Mouse (Mus musculus): ENCODE measurements at regions not wholly inside any gene's neighbourhood (a gene's known extent, or its start where the extent isn't known, plus 50 kb on each side); places are given as distances from the start of the nearest gene placed in this dataset.

DNA sequence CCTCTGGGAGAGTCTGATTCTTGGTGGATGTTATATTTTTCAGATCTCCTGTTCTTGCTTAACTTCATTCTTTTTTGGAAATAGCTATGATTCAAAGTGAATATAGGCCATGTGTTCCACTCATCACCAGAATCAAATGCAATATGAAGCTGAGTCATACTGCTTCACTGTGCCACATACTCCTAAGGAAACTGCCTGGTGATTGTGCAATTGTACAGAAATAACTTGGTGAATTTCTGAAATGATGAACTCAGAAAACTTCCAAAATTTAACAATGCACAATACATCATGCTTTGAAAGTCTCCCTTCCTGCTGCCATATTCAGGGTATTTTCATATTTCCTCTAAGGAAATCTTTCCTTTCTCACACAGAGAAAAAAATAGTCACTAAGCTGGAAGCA is 518.9 kb upstream of the Pbx1 start:
- TF ChIP-seq CTCF (IDR thresholded peaks at IDR 0.05; ENCODE audit: control insufficient read depth, insufficient read depth, insufficient replicate concordance, low read depth, low read length): no peak
- TF ChIP-seq POLR2A (IDR thresholded peaks at IDR 0.05; ENCODE audit: control insufficient read depth, low read depth, low read length): no peak
- Histone ChIP-seq H3K36me3 (ENCODE audit: control insufficient read depth, insufficient read depth, low read length) (no peaks in the 10 kb centered on the region), H3K27me3 (ENCODE audit: control insufficient read depth, insufficient read depth, low read length) (no peaks in the 10 kb centered on the region), H3K4me3 (ENCODE audit: control insufficient read depth, low read depth, low read length) (no peak overlapping the region), H3K27ac (ENCODE audit: control insufficient read depth, insufficient read depth, low read depth, low read length) (no peak overlapping the region), H3K4me1 (ENCODE audit: control insufficient read depth, insufficient read depth, low read length) (no peaks in the 10 kb centered on the region)

DNA sequence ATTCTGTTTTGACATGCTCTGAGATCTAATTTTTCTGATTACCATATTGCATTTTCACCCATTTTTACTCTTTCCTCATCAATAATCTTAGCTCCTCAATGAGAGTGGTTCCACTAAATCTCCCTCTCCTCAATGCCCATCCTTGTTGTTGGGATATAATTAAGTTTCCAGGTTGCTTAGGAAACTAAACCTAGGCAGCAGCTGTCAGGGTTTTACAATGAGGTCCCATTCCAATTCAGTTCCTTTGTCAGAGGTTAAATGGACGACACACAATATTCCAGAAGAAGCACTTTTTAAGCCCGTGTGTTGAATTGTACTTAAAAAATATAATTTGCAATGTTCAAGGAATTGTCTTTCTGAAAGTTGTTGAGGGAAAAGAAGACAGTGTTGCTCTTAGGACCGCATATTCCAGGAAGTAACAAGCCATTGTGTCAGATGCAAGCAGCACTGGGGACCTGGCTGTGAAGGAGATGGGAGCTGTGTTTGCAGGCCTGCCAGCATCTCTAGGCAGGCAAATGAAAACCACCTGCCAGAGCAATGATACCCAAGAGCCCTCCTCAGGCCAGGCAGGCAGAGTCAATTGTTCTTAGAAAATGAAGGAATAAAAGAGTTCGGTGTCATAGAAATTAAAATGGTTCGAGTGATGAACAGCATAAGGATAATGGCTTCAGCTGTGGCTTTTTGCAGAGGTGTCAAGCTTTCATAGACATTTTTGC is 492.2 kb upstream of the Pbx1 start:
- Histone ChIP-seq H3K4me1 (ENCODE audit: control insufficient read depth, insufficient read depth, low read length) (no peaks in the 10 kb centered on the region), H3K27me3 (ENCODE audit: control insufficient read depth, insufficient read depth, low read length) (no peaks in the 10 kb centered on the region), H3K4me3 (ENCODE audit: control insufficient read depth, low read depth, low read length) (no peak overlapping the region), H3K36me3 (ENCODE audit: control insufficient read depth, insufficient read depth, low read length) (no peaks in the 10 kb centered on the region), H3K27ac (ENCODE audit: control insufficient read depth, insufficient read depth, low read depth, low read length) (no peak overlapping the region)
- TF ChIP-seq CTCF (IDR thresholded peaks at IDR 0.05; ENCODE audit: control insufficient read depth, insufficient read depth, insufficient replicate concordance, low read depth, low read length): no peak
- no peak for TF ChIP-seq POLR2A (IDR thresholded peaks at IDR 0.05; ENCODE audit: control insufficient read depth, low read depth, low read length)

DNA sequence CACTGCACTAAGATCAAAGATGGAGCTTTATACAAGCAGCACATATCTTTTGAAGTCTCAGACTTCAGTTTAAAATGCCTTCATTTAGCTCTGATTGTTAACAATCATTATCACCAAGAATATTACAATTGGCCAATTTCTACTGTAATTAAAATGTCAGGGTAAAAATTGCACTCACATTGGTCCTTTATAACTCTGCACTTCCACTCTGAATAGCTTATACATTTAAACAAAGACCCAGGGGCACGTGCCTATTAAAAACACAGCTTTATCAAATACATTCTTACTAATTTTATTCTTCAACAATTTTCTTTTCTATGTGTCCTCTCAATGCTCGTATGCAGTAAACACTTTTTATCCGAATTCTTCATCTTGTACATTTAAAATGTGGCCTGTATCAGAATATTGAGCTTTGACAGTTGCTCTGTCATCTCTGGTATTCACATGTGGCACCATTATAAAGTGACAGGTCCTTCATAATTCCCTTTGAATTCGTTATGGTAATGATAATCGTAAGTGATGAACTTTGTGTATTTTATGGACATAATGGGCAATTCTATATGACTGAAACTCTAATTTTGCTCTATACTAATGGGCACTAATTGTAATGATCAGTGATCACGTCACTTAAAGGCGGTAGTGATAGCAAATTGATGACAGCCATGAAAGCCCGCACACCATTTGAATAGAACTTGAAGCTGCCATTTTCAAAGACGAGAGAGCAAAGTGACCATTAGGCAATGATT is 486.4 kb upstream of the Pbx1 start:
- Histone ChIP-seq H3K27ac (ENCODE audit: control insufficient read depth, insufficient read depth, low read depth, low read length) (no peak overlapping the region), H3K4me3 (ENCODE audit: control insufficient read depth, low read depth, low read length) (no peak overlapping the region), H3K4me1 (ENCODE audit: control insufficient read depth, insufficient read depth, low read length) (no peaks in the 10 kb centered on the region), H3K36me3 (ENCODE audit: control insufficient read depth, insufficient read depth, low read length) (no peaks in the 10 kb centered on the region), H3K27me3 (ENCODE audit: control insufficient read depth, insufficient read depth, low read length) (no peaks in the 10 kb centered on the region)
- TF ChIP-seq CTCF (IDR thresholded peaks at IDR 0.05; ENCODE audit: control insufficient read depth, insufficient read depth, insufficient replicate concordance, low read depth, low read length): no peak
- TF ChIP-seq POLR2A (IDR thresholded peaks at IDR 0.05; ENCODE audit: control insufficient read depth, low read depth, low read length): no peak

DNA sequence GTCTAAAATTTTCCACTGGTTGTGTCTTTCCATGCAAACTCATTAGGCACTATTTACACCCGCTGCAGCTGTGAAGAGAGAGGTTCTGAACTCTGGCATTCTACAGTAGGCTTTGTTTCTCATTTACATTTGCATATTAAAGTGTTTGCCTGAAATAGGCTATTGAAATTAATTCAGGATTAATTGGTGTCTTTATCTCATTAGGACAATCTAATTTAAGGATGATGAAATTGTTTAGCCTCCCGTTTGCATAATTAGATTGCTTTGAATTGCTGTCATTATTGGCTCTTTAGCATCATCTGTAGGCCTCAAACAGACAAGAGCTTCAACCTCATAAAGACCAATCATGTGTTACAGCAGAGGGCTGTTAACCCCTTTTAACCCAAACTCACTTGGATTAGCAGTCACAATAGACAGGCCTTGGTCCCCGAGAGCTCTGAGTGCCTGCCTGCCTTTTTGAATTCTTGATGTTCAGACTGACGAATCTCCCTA is 476.7 kb upstream of the Pbx1 start:
- H3K4me1 ChIP-seq (ENCODE audit: control insufficient read depth, insufficient read depth, low read length): no peaks in the 10 kb centered on the region
- no peaks in the 10 kb centered on the region for H3K27me3 ChIP-seq (ENCODE audit: control insufficient read depth, insufficient read depth, low read length)
- no peaks in the 10 kb centered on the region for H3K36me3 ChIP-seq (ENCODE audit: control insufficient read depth, insufficient read depth, low read length)
- TF ChIP-seq CTCF (IDR thresholded peaks at IDR 0.05; ENCODE audit: control insufficient read depth, insufficient read depth, insufficient replicate concordance, low read depth, low read length) (no peak), POLR2A (IDR thresholded peaks at IDR 0.05; ENCODE audit: control insufficient read depth, low read depth, low read length) (no peak)
- H3K4me3 ChIP-seq (ENCODE audit: control insufficient read depth, low read depth, low read length): no peak overlapping the region
- no peak overlapping the region for H3K27ac ChIP-seq (ENCODE audit: control insufficient read depth, insufficient read depth, low read depth, low read length)

DNA sequence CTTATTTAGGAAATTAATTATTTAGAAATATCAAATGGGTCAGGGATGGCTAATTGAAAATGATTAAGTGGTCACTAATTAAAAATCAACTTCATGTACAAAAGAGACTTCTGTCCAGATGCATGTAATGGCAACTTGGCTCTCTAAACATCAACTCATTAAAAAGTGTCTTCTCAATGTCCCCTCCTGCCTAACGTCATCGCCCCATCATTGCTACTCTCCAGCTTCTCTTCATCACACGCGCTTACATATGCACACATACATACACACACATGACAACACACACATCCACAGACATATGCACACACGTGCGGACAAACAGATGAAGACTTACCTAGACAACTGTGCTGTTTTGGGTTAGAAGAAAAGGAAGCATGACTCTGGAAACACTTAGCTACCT is 476.1 kb upstream of the Pbx1 start:
- no peaks in the 10 kb centered on the region for H3K36me3 ChIP-seq (ENCODE audit: control insufficient read depth, insufficient read depth, low read length)
- H3K27ac ChIP-seq (ENCODE audit: control insufficient read depth, insufficient read depth, low read depth, low read length): no peak overlapping the region
- no peak overlapping the region for H3K4me3 ChIP-seq (ENCODE audit: control insufficient read depth, low read depth, low read length)
- H3K27me3 ChIP-seq (ENCODE audit: control insufficient read depth, insufficient read depth, low read length): no peaks in the 10 kb centered on the region
- no peaks in the 10 kb centered on the region for H3K4me1 ChIP-seq (ENCODE audit: control insufficient read depth, insufficient read depth, low read length)
- TF ChIP-seq CTCF (IDR thresholded peaks at IDR 0.05; ENCODE audit: control insufficient read depth, insufficient read depth, insufficient replicate concordance, low read depth, low read length): no peak
- no peak for TF ChIP-seq POLR2A (IDR thresholded peaks at IDR 0.05; ENCODE audit: control insufficient read depth, low read depth, low read length)

DNA sequence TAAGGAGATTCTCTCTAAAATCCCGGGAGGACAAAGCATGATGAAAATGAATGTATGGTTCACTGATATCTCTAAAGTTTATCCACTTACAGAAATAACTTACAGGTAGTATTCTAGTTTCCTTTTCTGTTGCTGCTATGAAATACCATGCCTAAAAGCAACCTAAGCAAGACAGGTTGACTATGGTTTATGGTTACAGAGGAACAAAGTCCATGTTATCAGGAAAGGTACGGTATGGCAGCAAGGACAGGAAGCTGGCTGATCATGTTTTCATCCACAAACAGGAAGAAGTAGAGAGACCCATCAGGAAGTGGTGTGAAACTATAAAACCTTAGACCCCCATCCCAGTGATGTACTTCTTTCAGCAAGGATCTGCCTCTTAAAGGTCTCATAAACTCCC is 466.4 kb upstream of the Pbx1 start:
- TF ChIP-seq POLR2A (IDR thresholded peaks at IDR 0.05; ENCODE audit: control insufficient read depth, low read depth, low read length): no peak
- no peak for TF ChIP-seq CTCF (IDR thresholded peaks at IDR 0.05; ENCODE audit: control insufficient read depth, insufficient read depth, insufficient replicate concordance, low read depth, low read length)
- Histone ChIP-seq H3K4me3 (ENCODE audit: control insufficient read depth, low read depth, low read length) (no peak overlapping the region), H3K4me1 (ENCODE audit: control insufficient read depth, insufficient read depth, low read length) (no peaks in the 10 kb centered on the region), H3K27ac (ENCODE audit: control insufficient read depth, insufficient read depth, low read depth, low read length) (no peak overlapping the region), H3K36me3 (ENCODE audit: control insufficient read depth, insufficient read depth, low read length) (no peaks in the 10 kb centered on the region), H3K27me3 (ENCODE audit: control insufficient read depth, insufficient read depth, low read length) (no peaks in the 10 kb centered on the region)

DNA sequence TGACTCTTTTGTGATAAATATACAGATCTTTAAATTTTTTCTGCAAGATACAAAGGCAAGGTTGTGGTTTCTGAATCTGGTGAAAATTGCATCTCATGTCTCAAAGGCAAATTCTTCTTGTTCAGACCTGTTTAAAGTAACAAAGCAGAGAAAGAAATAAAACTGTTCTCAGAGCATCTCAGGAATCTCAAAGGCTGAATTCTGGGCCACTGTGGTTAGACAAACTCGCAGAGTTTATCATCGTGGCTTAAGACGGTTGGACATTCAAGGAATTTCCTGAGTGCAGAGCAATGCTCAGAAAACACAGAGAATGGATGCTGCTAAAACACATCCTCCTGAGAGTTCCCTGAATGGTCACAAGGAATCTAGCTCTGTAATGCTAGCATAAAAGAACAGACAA is 429.5 kb upstream of the Pbx1 start:
- TF ChIP-seq CTCF (IDR thresholded peaks at IDR 0.05; ENCODE audit: control insufficient read depth, insufficient read depth, insufficient replicate concordance, low read depth, low read length) (no peak), POLR2A (IDR thresholded peaks at IDR 0.05; ENCODE audit: control insufficient read depth, low read depth, low read length) (no peak)
- Histone ChIP-seq H3K27ac (ENCODE audit: control insufficient read depth, insufficient read depth, low read depth, low read length) (no peak overlapping the region), H3K27me3 (ENCODE audit: control insufficient read depth, insufficient read depth, low read length) (no peaks in the 10 kb centered on the region), H3K4me3 (ENCODE audit: control insufficient read depth, low read depth, low read length) (no peak overlapping the region), H3K36me3 (ENCODE audit: control insufficient read depth, insufficient read depth, low read length) (no peaks in the 10 kb centered on the region), H3K4me1 (ENCODE audit: control insufficient read depth, insufficient read depth, low read length) (no peaks in the 10 kb centered on the region)

Data from testis, adult 2 months (tissue).